Mouse (Mus musculus) spleen, postnatal 36 days (tissue): ENCODE results near the gene Appbp2.

Experiments
- DNase-seq, 2 experiments: peaks; one replicate each; pipeline ENCODE4 v3.0.0; 2022; ENCODE audit warnings: low spot score in 2 of 2, mixed read lengths in 1 of 2

Appbp2 gene

GRCm38 (mm10) chr11:85223248-85223647 lies 11.7 kb downstream of the Appbp2 start:
- no peak for DNase-seq

- DNase-seq, result no peak
These were observed 12.4 kb downstream of the Appbp2 start for GRCm38 (mm10) chr11:85222561-85222960.

GRCm38 (mm10) chr11:85219014-85219413 lies 15.9 kb downstream of the Appbp2 start:
- no peak for DNase-seq

- no peak for DNase-seq
These were observed 20.3 kb downstream of the Appbp2 start for GRCm38 (mm10) chr11:85214679-85215078.

DNA sequence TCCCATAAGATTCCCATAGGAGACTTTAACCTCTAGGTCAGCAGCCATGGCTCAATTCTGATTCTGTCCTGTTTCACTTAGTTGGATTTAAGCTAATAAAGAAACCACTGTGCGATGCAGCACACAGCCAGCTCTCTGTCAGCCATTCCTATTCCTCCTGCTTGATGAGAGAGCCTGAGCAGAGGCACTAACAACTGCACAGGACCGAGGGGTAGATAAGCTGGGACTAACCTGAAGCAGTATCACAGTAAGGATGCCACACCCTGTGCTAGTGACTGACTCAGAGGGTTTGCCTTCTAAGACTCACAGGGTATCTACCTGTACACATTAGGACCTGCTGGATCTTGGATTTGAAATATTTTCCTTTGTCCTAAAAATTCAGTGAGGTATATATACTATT lies 21.7 kb downstream of the Appbp2 start:
- no peak for DNase-seq

GRCm38 (mm10) chr11:85211151-85211550 lies 23.8 kb downstream of the Appbp2 start:
- no peak for DNase-seq

DNA sequence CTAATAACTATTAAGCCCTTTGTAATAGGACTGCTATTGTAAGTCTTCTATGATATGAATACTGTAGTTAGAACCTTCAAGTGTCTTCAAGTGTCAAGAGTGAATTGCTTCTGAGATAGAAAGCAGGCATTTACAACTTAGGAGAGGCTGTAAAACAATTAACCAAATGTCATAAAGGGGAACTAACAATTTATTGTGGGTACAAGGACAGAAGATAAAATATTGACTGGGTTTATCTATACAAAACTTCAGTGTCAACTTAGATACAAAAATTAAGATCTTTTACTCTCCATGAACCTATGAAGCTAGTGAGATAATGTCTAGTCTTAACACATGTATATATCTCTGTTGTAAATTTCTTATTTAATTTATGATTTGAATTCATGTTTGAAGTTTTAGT lies 28.7 kb downstream of the Appbp2 start:
- DNase-seq, result no peak

DNA sequence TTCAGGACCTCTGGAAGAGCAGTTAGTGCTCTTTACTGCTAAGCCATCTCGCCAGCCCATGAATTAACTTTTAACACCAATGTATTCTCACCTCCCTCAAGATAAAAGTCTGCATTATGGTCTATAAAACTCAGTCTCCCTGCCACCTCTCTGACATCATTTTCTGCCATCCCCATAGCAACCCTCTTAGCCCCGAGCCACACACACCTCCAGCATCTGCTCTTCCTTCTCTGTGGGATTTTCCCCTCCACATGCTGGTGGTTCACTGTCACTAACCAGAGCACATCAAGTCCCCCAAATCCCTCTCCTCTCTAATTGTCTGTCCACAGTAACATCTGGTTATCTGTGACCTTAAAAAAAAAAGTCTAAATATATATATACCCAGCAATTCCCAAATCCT lies 36.0 kb downstream of the Appbp2 start:
- DNase-seq, result no peak

GRCm38 (mm10) chr11:85196046-85196445 lies 38.9 kb downstream of the Appbp2 start:
- no peak for DNase-seq

GRCm38 (mm10) chr11:85194206-85194605 lies 40.7 kb downstream of the Appbp2 start:
- DNase-seq, result no peak

- DNase-seq, result no peak
These were observed 44.2 kb downstream of the Appbp2 start for GRCm38 (mm10) chr11:85190741-85191140.

- no peak for DNase-seq
These were observed 45.8 kb downstream of the Appbp2 start for GRCm38 (mm10) chr11:85189110-85189509.

GRCm38 (mm10) chr11:85184839-85185238 lies 50.1 kb downstream of the Appbp2 start:
- DNase-seq, result no peak

DNA sequence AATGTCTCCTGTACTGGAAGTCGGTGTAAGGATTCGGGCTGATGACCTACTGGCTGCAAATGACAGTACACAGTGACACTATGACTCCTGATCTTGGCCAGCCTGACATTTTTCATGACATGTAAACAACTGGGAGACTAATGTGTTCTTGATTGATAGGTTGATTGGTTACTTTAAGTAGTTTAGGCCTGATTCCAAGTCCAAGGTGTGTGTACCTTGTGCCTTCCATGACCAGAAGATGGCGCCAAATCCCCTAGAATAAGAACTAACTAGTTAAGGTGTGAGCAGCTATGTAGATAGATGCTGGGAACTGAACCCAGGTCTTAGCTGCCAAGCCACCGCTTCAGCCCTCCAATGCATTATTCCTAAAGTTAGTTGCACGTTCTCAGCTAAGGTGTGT lies 50.8 kb downstream of the Appbp2 start:
- peak; percentile 31 to 68 for DNase-seq

- DNase-seq, result no peak
These were observed 51.6 kb downstream of the Appbp2 start for GRCm38 (mm10) chr11:85183284-85183779.

DNA sequence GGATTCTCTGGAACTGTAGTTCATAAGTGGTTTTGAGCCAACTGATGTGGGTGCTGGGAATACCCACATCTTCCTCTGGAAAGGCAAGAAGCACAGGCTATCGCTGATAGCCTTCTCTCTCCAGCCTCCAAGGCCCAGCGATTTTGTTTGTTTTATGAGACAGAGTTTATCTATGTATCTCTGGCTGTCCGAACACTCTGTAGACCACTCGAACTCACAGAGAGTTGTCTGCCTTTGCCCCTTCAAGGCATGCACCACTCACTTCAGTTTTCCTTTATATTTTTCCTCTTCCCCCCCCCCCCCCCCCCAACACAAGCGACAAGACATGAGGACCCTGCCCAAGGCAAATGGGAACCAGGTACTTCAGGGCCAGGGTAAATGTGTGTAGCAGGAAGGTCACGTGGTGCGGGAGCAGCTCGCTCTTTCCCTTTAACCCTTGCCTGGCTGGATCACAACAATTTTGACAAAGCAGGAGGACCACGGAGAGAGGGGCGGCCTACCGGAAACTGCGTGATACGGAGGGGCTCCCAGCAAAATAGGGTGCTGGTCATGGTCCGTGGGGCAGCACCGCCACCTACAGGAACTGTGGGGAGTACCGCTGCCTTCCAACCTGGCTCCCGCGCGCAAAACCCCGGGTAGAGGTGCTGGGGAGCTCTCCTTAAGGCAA lies 52.2 kb downstream of the Appbp2 start:
- peak; percentile 35 to 37 for DNase-seq

DNA sequence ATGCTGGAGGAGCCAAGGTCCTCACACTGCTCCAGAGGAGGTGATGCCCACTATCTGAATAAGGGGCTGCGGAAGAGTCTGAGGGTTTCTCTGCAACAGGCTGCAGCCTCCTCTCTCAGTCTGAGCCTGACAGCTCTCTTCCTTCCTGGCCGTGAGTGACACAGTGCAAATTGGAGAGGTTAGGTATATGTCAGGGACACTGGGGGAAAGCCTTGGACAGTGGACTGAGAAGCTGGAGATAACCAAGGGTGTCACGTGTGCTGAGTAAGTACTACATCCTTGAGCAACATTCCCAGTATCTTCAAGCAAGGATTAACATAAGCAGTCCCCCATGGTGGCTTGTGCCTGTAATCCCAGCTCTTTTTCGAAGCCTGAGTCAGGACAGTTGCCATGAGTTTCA lies 56.5 kb downstream of the Appbp2 start:
- DNase-seq, result no peak

DNA sequence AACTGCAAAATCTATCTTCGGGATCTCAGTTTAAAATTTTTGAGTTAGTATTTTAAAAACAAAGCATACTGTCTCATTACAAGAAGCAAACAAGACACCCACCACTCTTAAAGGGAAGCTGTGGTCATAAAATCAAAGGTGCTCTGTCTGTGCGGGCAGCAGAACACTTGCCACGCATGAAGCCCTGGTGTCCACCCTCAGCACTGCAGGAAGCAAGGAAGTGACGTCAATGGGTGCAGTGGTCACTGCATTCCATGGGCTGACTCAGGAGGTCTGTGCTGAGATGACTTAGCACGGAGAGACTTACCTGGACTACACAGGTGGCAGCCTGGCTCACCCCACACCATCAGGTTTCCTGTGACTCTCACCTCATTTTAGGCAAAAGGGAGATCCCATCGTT lies 57.2 kb downstream of the Appbp2 start:
- no peak for DNase-seq

- DNase-seq, result no peak
These were observed 59.0 kb downstream of the Appbp2 start for GRCm38 (mm10) chr11:85175941-85176340.

DNA sequence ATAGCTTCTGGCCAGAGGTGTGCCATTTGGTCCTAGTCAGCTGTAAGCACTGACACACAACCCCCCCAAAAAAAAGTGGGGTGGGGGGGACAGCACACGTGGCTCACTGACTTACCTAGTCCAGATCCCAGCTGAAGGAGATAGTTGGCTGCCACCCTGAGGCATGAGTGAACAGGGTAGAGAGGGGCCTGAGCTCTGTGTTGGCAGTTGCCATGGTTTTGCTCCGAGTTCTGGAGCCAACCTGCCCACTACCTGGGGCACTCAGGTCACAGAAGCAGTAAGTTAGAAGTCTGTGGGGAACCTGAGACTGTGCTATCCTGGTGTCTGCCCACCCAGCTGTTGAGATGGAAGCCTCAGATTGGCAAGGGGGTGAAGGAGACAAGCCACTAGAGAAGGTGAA lies 64.1 kb downstream of the Appbp2 start:
- DNase-seq, result no peak

GRCm38 (mm10) chr11:85170058-85170740 lies 64.7 kb downstream of the Appbp2 start, which contains the start of gene 1700125H20Rik:
Gene 1700125H20Rik (plus strand): TSS chr11:85170404.
- peak; percentile 79 to 86 for DNase-seq

DNA sequence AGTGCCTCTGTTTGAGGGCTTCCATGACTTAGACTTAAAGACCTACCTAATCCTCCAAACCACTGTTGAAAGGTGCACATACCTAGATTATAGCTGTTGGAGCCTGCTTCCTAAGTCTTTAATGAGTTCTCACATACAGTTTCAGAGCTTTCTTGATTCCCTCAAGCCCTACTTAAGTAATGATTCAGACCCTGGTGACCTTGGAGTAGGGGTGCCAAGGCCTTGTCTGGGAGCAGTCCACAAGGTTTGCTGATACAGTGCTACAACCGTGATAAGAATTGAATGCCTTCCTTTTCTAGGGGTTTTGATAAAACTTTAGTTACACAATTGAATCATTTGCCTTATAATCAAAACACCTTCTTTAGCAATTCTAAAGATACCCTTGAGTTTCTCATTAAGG lies 67.4 kb downstream of the Appbp2 start:
- DNase-seq, result no peak

DNA sequence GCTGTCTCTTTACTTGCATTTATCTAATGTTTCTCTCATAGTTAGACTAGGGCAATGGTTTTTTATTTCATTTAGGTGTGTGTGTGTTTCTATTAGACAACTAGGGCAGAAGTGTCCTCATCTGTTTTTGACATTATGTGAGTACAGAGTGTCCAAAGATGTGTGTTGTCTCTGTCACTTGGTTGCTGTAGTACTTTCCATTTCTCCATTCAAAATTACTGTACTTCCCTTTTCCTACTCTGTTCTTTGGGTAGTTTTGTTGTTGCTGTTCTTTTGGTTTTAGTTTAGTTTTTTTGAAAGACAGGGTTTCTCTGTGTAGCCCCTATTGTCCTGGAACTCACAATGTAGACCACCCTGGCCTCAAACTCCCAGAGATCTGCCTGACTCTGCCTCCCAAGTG lies 70.6 kb downstream of the Appbp2 start:
- DNase-seq, result no peak
